Mouse (Mus musculus) lung, embryonic 16.5 days (tissue): Measurements from ENCODE around the gene Vill. TPM values are rescaled to one million over a fixed set of nuclear protein-coding genes. Genes with fewer than 3 reads are reported as not detected.

Experiments
- ATAC-seq: fragments of 200-750 bp; cut with Nextera tagmentation; 2 replicates; pipeline ENCODE4 v1.8.0; 2017; ENCODE audit warnings: low read depth, mild to moderate bottlenecking, moderate library complexity
- H3K27ac ChIP-seq: fragments of 300-500 bp; sonication (generic); 2 replicates; pipeline ENCODE4 v1.5.1; 2014; ENCODE audit warnings: mild to moderate bottlenecking, control low read depth, low read length
- H3K27me3 ChIP-seq: fragments of 300-500 bp; sonication (generic); 2 replicates; pipeline ENCODE4 v1.6.1; 2014; ENCODE audit warnings: low read depth, low read length, mixed read lengths; ENCODE audit not compliant: control insufficient read depth, insufficient read depth
- H3K36me3 ChIP-seq: fragments of 300-500 bp; sonication (generic); 2 replicates; pipeline ENCODE4 v1.6.1; 2014; ENCODE audit warnings: low read length; ENCODE audit not compliant: control insufficient read depth, insufficient read depth
- H3K4me1 ChIP-seq: fragments of 300-500 bp; sonication (generic); replicated peaks from 2 replicates; pipeline ENCODE4 v1.6.1; 2014; ENCODE audit warnings: low read length, mixed read lengths; ENCODE audit not compliant: control insufficient read depth, insufficient read depth
- H3K4me2 ChIP-seq: fragments of 300-500 bp; sonication (generic); 2 replicates; pipeline ENCODE4 v1.6.1; 2014; ENCODE audit warnings: low read depth, low read length, control low read depth
- H3K4me3 ChIP-seq: fragments of 300-500 bp; sonication (generic); 2 replicates; pipeline ENCODE4 v1.5.1; 2014; ENCODE audit warnings: mild to moderate bottlenecking, low read length, control low read depth
- H3K9ac ChIP-seq: fragments of 300-500 bp; sonication (generic); 2 replicates; pipeline ENCODE4 v1.6.1; 2014; ENCODE audit warnings: low read length, control low read depth
- H3K9me3 ChIP-seq: fragments of 300-500 bp; sonication (generic); 2 replicates; pipeline ENCODE4 v1.6.1; 2016; ENCODE audit warnings: low read length; ENCODE audit not compliant: control insufficient read depth
- WGBS: fragments of 180-500 bp; shearing (Covaris S2); extraction: QIAGEN DNeasy Blood & Tissue Kit; methylation state at CpG from one replicate; pipeline ENCODE4 v1.1.7; 2014; 5-methylcytosine and 5-hydroxymethylcytosine counted together
- polyA plus RNA-seq: library from polyadenylated mRNA; unstranded; fragments of >200 nt; fragmentation: Nextera tagmentation; extraction: Ambion mirVana; gene quantifications from 2 replicates; pipeline ENCODE4 v1.2.1, GENCODE M21; 2015

Vill gene
- polyA plus RNA-seq, 1 experiment from 2014 or later, result 38.2 TPM

DNA sequence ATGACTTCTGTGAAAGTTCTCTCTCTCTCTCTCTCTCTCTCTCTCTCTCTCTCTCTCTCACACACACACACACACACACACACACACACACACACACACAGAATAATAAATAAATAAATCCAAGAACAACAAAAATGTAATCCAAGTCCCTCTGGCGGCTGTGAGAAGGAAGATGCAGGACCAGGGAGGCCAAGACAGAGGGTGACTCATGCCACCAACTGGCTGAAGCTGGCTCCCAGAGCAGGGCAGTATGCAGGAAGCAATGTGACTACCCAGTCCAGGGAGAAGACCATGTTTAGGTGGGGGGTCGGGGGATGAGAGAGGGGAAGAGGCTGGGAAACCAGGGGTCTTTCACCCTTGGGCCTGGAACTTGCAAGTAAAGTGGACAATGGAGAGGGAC lies 1.4 kb upstream of the Vill start:
- H3K9me3 ChIP-seq, result no peaks in the 10 kb centered on the region
- ATAC-seq, result no peak
- no peak overlapping the region for H3K27ac ChIP-seq
- no peak overlapping the region for H3K4me2 ChIP-seq
- H3K9ac ChIP-seq, result no peak overlapping the region
- WGBS, result 69% methylated on average over 2 of the region's 2 CpGs
- H3K4me3 ChIP-seq, result no peak overlapping the region
- no peaks in the 10 kb centered on the region for H3K36me3 ChIP-seq
- peaks cover 26% of the 10 kb centered on the region for H3K4me1 ChIP-seq
- no peaks in the 10 kb centered on the region for H3K27me3 ChIP-seq

- ATAC-seq, result peak; percentile 22; the same call in 1 of the 2 replicates
- H3K4me1 ChIP-seq, result peaks cover 19% of the 10 kb centered on the region
- H3K36me3 ChIP-seq, result no peaks in the 10 kb centered on the region
- no peak overlapping the region for H3K9ac ChIP-seq
- H3K27ac ChIP-seq, result 0 out of 2 replicates have a peak overlapping the region, but pooled peaks have one; percentile 16
- H3K4me3 ChIP-seq, result no peak overlapping the region
- no peaks in the 10 kb centered on the region for H3K27me3 ChIP-seq
- H3K9me3 ChIP-seq, result no peaks in the 10 kb centered on the region
- WGBS, result 49% methylated on average over 9 of the region's 9 CpGs
- H3K4me2 ChIP-seq, result peak overlapping the region; percentile 67; the same call in 1 of the 2 replicates
Observed at GRCm38 (mm10) chr9:119053964-119054576, 1.5 kb downstream of the Vill start.

GRCm38 (mm10) chr9:119055336-119055735 lies 2.8 kb downstream of the Vill start:
- Histone ChIP-seq H3K4me3 (no peak overlapping the region), H3K36me3 (no peaks in the 10 kb centered on the region), H3K4me2 (no peak overlapping the region), H3K27ac (no peak overlapping the region), H3K27me3 (no peaks in the 10 kb centered on the region), H3K4me1 (peaks cover 19% of the 10 kb centered on the region), H3K9me3 (no peaks in the 10 kb centered on the region), H3K9ac (no peak overlapping the region)
- 84% methylated on average over 4 of the region's 4 CpGs for WGBS
- no peak for ATAC-seq

DNA sequence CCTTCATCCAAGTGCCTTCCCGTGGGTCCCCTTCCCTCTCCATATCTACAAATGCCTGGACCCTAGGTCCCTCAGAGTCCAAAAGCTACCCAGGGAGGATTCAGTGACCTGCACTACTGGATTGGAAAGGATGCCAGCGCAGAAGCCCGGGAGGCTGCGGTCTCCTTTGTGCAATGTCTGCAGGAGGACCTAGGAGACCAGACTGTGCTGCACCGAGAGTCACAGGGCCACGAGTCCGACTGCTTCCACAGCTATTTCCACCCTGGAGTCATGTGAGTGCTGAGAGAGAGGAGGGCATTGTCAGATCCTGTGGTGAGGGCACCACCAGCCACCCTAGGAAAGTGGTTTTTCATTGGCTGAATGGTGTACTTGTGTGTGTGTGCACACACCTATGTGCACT lies 5.7 kb downstream of the Vill start:
- Histone ChIP-seq H3K36me3 (no peaks in the 10 kb centered on the region), H3K9ac (no peak overlapping the region), H3K27me3 (no peaks in the 10 kb centered on the region), H3K9me3 (no peaks in the 10 kb centered on the region), H3K4me2 (no peak overlapping the region), H3K27ac (no peak overlapping the region), H3K4me1 (peaks cover 12% of the 10 kb centered on the region), H3K4me3 (no peak overlapping the region)
- WGBS, result 66% methylated on average over 7 of the region's 7 CpGs
- ATAC-seq, result no peak

- no peaks in the 10 kb centered on the region for H3K27me3 ChIP-seq
- no peaks in the 10 kb centered on the region for H3K36me3 ChIP-seq
- no peak overlapping the region for H3K4me2 ChIP-seq
- ATAC-seq, result no peak
- WGBS, result 84% methylated on average over 10 of the region's 10 CpGs
- no peak overlapping the region for H3K27ac ChIP-seq
- no peak overlapping the region for H3K9ac ChIP-seq
- no peak overlapping the region for H3K4me3 ChIP-seq
- no peaks in the 10 kb centered on the region for H3K9me3 ChIP-seq
- H3K4me1 ChIP-seq, result peaks cover 6% of the 10 kb centered on the region; the same call in 1 of the 2 replicates
Observed at GRCm38 (mm10) chr9:119060701-119061100, 8.1 kb downstream of the Vill start.

GRCm38 (mm10) chr9:119063036-119063644 lies 10.6 kb downstream of the Vill start:
- no peaks in the 10 kb centered on the region for H3K36me3 ChIP-seq
- H3K4me1 ChIP-seq, result peaks cover 9% of the 10 kb centered on the region; the same call in 1 of the 2 replicates
- no peak overlapping the region for H3K9ac ChIP-seq
- no peak overlapping the region for H3K27ac ChIP-seq
- no peak overlapping the region for H3K4me3 ChIP-seq
- WGBS, result 29% methylated on average over 19 of the region's 19 CpGs
- 0 out of 2 replicates have a peak, but pooled peaks have one; percentile 13 for ATAC-seq
- peak overlapping the region; percentile 18; the same call in 1 of the 2 replicates for H3K4me2 ChIP-seq
- no peaks in the 10 kb centered on the region for H3K9me3 ChIP-seq
- no peaks in the 10 kb centered on the region for H3K27me3 ChIP-seq

GRCm38 (mm10) chr9:119064296-119064695 lies 11.7 kb downstream of the Vill start:
- Histone ChIP-seq H3K4me2 (no peak overlapping the region), H3K4me1 (peaks cover 10% of the 10 kb centered on the region), H3K27ac (no peak overlapping the region), H3K4me3 (no peak overlapping the region), H3K27me3 (no peaks in the 10 kb centered on the region), H3K36me3 (no peaks in the 10 kb centered on the region), H3K9ac (no peak overlapping the region), H3K9me3 (no peaks in the 10 kb centered on the region)
- WGBS, result 52% methylated on average over 4 of the region's 4 CpGs
- ATAC-seq, result no peak

- Histone ChIP-seq H3K36me3 (0 out of 2 replicates have a peak, but pooled peaks cover 2% of the 10 kb centered on the region), H3K4me2 (no peak overlapping the region), H3K9me3 (no peaks in the 10 kb centered on the region), H3K27ac (no peak overlapping the region), H3K4me1 (peaks cover 10% of the 10 kb centered on the region), H3K9ac (no peak overlapping the region), H3K27me3 (no peaks in the 10 kb centered on the region), H3K4me3 (no peak overlapping the region)
- WGBS, result 4% methylated on average over 6 of the region's 6 CpGs
- ATAC-seq, result peak; percentile 53
Observed at GRCm38 (mm10) chr9:119067601-119068000, 15.0 kb downstream of the Vill start.

- Histone ChIP-seq H3K36me3 (0 out of 2 replicates have a peak, but pooled peaks cover 2% of the 10 kb centered on the region), H3K9ac (0 out of 2 replicates have a peak overlapping the region, but pooled peaks have one; percentile 31), H3K4me2 (no peak overlapping the region), H3K9me3 (no peaks in the 10 kb centered on the region), H3K27me3 (no peaks in the 10 kb centered on the region), H3K4me3 (no peak overlapping the region), H3K27ac (no peak overlapping the region), H3K4me1 (peaks cover 7% of the 10 kb centered on the region)
- WGBS, result 58% methylated on average over 11 of the region's 11 CpGs
- ATAC-seq, result peak; percentile 55
Observed at GRCm38 (mm10) chr9:119068266-119068665, 15.7 kb downstream of the Vill start.
